Mouse (Mus musculus) embryonic facial prominence, embryonic 11.5 days (tissue): ENCODE data around the gene Pnliprp1. TPM values are rescaled to one million over a fixed set of nuclear protein-coding genes. Genes with fewer than 3 reads are reported as not detected.

ENCODE experiments used
- ATAC-seq: fragments of 200-750 bp; cut with Nextera tagmentation; replicated peaks from 2 replicates; pipeline ENCODE4 v1.8.0; 2017; ENCODE audit warnings: low read depth; ENCODE audit not compliant: insufficient number of reproducible peaks, low FRiP score, low TSS enrichment
- DNase-seq: peaks from one replicate; pipeline ENCODE4 v3.0.0-alpha.2; 2015; ENCODE audit warnings: low spot score
- H3K27ac ChIP-seq: fragments of 300-500 bp; sonication (generic); replicated peaks from 2 replicates; pipeline ENCODE4 v1.5.1; 2014; ENCODE audit warnings: mild to moderate bottlenecking, low read depth, low read length, control low read depth
- H3K27me3 ChIP-seq: fragments of 300-500 bp; sonication (generic); 2 replicates; pipeline ENCODE4 v1.6.1; 2014; ENCODE audit warnings: mild to moderate bottlenecking, low read length, moderate library complexity, mixed read lengths; ENCODE audit not compliant: control insufficient read depth, insufficient read depth
- H3K36me3 ChIP-seq: fragments of 300-500 bp; sonication (generic); replicated peaks from 2 replicates; pipeline ENCODE4 v1.6.1; 2014; ENCODE audit warnings: low read depth, mild to moderate bottlenecking, low read length, moderate library complexity, mixed read lengths; ENCODE audit not compliant: control insufficient read depth, insufficient read depth
- H3K4me1 ChIP-seq: fragments of 300-500 bp; sonication (generic); 2 replicates; pipeline ENCODE4 v1.6.1; 2014; ENCODE audit warnings: low read length, mixed read lengths; ENCODE audit not compliant: control insufficient read depth, insufficient read depth
- H3K4me2 ChIP-seq: fragments of 300-500 bp; sonication (generic); 2 replicates; pipeline ENCODE4 v1.6.1; 2014; ENCODE audit warnings: low read depth, mild to moderate bottlenecking, control low read depth, low read length, moderate library complexity
- H3K4me3 ChIP-seq: fragments of 300-500 bp; sonication (generic); 2 replicates; pipeline ENCODE4 v1.5.1; 2014; ENCODE audit warnings: low read depth, low read length, control low read depth
- H3K9ac ChIP-seq: fragments of 300-500 bp; sonication (generic); replicated peaks from 2 replicates; pipeline ENCODE4 v1.6.1; 2014; ENCODE audit warnings: mild to moderate bottlenecking, control low read depth, low read length
- H3K9me3 ChIP-seq: fragments of 300-500 bp; sonication (generic); replicated peaks from 2 replicates; pipeline ENCODE4 v1.6.1; 2016; ENCODE audit warnings: mild to moderate bottlenecking, low read length, inconsistent platforms, mixed read lengths; ENCODE audit not compliant: control insufficient read depth
- WGBS: fragments of 180-500 bp; shearing (Covaris S2); extraction: QIAGEN DNeasy Blood & Tissue Kit; methylation state at CpG from one replicate; pipeline ENCODE4 v1.1.7; 2014; 5-methylcytosine and 5-hydroxymethylcytosine counted together
- polyA plus RNA-seq: library from polyadenylated mRNA; unstranded; fragments of >200 nt; fragmentation: Nextera tagmentation; extraction: Ambion mirVana; gene quantifications from 2 replicates; pipeline ENCODE4 v1.2.1, GENCODE M21; 2014

The Pnliprp1 gene
- polyA plus RNA-seq: not detected in 2 replicates

DNA sequence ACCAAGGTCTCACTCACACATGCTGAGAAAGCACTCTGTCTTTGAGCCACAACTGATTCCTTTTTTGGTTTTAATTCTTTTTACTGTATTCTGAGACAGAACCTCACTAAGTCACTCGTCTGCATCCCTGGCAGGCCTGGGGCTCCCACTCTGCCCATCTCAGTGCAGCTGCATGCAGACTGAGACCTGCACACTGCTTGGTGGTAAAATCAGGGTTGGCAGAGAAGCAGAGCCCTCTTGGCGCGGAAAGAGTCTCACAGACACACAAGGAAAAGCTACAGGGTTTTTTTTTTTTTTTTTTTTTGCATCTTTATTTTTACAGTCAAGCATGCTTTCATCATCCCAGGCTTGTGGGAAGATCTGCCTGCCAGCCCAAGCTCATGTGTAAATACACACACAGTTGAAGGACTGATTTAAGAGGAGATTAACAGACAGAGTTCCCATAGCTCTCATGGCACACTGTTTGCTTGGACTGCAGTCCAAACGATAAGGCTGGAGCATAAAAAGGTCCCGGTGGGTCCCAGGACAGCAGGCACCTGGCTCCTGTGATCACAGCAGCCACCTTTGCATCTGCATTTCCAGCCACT is at the start of gene Pnliprp1:
Gene Pnliprp1 (plus strand): TSS at position 443 of the 587 bp plus-strand sequence.
- WGBS: 68% methylated on average over 5 of the region's 5 CpGs
- H3K27ac ChIP-seq: no peak within 1 kb of the TSS
- H3K4me3 ChIP-seq: no peak within 1 kb of the TSS
- no peak within 1 kb of the TSS for H3K9ac ChIP-seq
- DNase-seq (no peak), ATAC-seq (no peak)
- no peaks in the 10 kb centered on the region for H3K4me1 ChIP-seq
- no peak within 1 kb of the TSS for H3K4me2 ChIP-seq
- H3K27me3 ChIP-seq: no peaks in the 10 kb centered on the region
- no peaks in the 10 kb centered on the region for H3K9me3 ChIP-seq
- H3K36me3 ChIP-seq: no peaks in the 10 kb centered on the region

DNA sequence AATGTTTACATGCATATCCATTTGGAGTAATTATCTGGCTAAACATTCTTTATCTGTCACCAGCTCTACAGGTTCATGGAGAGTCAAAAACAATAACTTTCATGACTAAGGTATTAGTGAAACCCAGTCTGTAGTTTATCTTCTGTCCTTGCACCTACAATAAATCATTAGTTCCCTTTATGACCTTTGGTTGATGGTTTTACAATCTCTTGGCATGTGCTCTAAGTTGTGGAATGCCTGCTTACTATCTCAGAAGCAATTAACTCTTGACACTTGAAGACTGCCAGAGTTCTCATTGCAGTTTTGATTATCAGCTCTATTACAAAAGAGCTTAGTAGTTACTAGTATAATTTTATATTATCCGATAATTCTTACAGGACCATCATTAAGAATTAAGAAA is 39.8 kb upstream of the Pnliprp1 start:
- no peaks in the 10 kb centered on the region for H3K9me3 ChIP-seq
- 100% methylated on average over 1 of the region's 1 CpGs for WGBS
- no peak overlapping the region for H3K27ac ChIP-seq
- no peaks in the 10 kb centered on the region for H3K27me3 ChIP-seq
- H3K4me1 ChIP-seq: no peaks in the 10 kb centered on the region
- no peaks in the 10 kb centered on the region for H3K36me3 ChIP-seq
- DNase-seq: no peak
- no peak for ATAC-seq
- no peak overlapping the region for H3K4me3 ChIP-seq
- no peak overlapping the region for H3K9ac ChIP-seq
- H3K4me2 ChIP-seq: no peak overlapping the region

DNA sequence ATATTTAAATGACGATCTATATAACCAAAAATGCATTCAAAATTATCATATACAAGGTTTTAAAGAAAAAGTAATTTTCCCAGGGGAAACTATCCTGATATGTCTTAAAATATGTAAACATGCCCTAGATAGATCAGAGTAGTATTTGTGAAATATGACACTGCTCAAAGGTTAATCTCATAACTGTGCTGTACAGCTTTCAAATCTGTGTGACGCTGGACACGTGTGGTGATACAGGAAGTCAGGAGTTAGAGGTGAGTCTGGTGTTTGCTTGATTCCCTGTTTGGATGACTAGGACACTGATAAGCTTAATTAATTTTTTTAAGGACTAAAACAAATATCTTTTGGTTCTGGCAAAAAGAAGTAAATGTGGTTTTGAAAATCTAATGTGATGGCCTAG is 33.4 kb upstream of the Pnliprp1 start:
- H3K9ac ChIP-seq: no peak overlapping the region
- H3K36me3 ChIP-seq: no peaks in the 10 kb centered on the region
- H3K27ac ChIP-seq: no peak overlapping the region
- H3K4me2 ChIP-seq: no peak overlapping the region
- WGBS: 70% methylated on average over 3 of the region's 3 CpGs
- H3K4me3 ChIP-seq: no peak overlapping the region
- H3K27me3 ChIP-seq: no peaks in the 10 kb centered on the region
- H3K4me1 ChIP-seq: no peaks in the 10 kb centered on the region
- no peak for DNase-seq
- no peak for ATAC-seq
- H3K9me3 ChIP-seq: no peaks in the 10 kb centered on the region

DNA sequence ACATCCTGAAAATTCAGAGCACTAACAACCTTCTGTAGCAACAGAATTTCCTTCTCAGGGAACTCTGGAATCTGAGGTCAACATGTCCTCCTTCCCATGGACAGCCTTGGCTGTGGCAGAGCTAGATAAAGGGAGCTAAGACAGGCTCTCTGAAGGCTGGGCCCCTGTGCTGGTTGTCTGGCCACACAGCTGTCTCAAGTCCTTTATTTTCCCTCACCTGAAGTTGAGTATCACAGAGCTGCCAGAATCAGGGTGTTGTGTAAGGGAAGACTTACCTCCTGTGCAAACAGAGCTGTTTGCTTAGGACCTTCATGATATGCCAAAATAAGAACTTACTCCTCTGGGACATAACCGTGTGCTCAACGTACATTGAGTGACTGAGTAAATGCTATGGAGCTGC is 32.5 kb upstream of the Pnliprp1 start:
- H3K36me3 ChIP-seq: no peaks in the 10 kb centered on the region
- no peak overlapping the region for H3K9ac ChIP-seq
- ATAC-seq (no peak), DNase-seq (no peak)
- 74% methylated on average over 2 of the region's 2 CpGs for WGBS
- no peak overlapping the region for H3K4me2 ChIP-seq
- no peaks in the 10 kb centered on the region for H3K27me3 ChIP-seq
- H3K4me3 ChIP-seq: no peak overlapping the region
- no peak overlapping the region for H3K27ac ChIP-seq
- H3K9me3 ChIP-seq: no peaks in the 10 kb centered on the region
- no peaks in the 10 kb centered on the region for H3K4me1 ChIP-seq

DNA sequence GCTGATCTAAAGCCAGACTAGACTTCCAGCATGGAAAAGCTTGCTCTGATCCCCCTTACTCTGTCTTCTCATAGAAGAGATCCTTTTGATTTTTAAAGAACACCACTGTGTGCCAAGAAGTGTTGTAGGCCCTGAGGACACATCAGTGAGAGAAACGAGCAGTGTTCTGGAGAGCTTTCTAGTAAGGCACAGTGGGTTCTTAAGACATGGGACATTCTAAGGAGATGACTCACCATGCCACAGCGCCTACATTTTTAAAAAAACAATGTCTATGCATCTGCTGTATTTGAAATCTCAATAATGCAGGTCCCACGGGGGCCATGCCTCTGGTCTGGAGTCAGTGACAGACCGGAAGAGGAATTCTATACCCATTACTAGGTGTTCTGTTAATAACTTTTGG is 24.1 kb upstream of the Pnliprp1 start:
- no peaks in the 10 kb centered on the region for H3K36me3 ChIP-seq
- no peak overlapping the region for H3K9ac ChIP-seq
- ATAC-seq (no peak), DNase-seq (no peak)
- H3K27me3 ChIP-seq: no peaks in the 10 kb centered on the region
- H3K4me3 ChIP-seq: no peak overlapping the region
- H3K4me1 ChIP-seq: no peaks in the 10 kb centered on the region
- no peak overlapping the region for H3K27ac ChIP-seq
- 80% methylated on average over 4 of the region's 4 CpGs for WGBS
- H3K4me2 ChIP-seq: no peak overlapping the region
- H3K9me3 ChIP-seq: no peaks in the 10 kb centered on the region

DNA sequence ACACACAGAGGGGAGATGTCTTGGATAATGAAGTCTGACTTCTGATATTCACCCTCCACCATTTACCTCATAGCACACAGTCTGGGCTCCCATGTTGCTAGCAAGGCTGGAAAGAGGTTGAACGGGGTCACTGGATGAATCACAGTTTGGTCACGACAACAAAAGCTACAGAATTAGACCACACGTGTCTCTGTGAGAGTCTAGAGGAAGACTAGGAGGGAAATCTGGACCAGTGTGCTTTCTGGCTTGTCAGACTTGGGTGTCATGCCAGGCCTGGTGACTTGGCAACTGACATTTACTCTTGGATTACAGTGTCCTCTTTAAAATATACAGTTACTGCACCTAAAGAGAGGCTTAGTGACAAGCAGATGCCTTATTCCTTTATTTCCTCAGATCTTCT is 20.1 kb upstream of the Pnliprp1 start:
- Histone ChIP-seq H3K27me3 (no peaks in the 10 kb centered on the region), H3K27ac (no peak overlapping the region), H3K4me1 (no peaks in the 10 kb centered on the region), H3K9ac (no peak overlapping the region), H3K4me2 (no peak overlapping the region), H3K4me3 (no peak overlapping the region), H3K9me3 (no peaks in the 10 kb centered on the region), H3K36me3 (no peaks in the 10 kb centered on the region)
- ATAC-seq: no peak
- WGBS: 75% methylated on average over 3 of the region's 3 CpGs
- no peak for DNase-seq

DNA sequence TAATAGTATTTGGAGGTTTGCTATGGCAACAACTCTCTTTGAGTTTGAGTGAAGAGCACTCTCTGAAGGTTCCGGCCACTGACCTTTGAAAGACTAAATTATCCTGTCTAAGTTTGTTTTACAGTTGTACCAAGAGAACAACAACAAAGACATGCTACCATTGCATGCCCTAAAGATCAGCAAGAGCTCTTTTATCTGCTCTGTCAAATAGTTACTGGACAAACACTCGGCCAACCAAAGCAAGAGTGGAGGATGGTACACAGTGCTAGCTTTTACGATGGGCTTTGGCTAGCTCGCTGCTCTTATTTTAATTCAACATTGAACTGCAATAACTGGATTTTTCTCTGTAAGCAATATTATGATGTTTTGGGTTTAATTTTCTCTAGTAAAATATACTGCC is 10.8 kb upstream of the Pnliprp1 start:
- no peak for ATAC-seq
- 87% methylated on average over 4 of the region's 4 CpGs for WGBS

DNA sequence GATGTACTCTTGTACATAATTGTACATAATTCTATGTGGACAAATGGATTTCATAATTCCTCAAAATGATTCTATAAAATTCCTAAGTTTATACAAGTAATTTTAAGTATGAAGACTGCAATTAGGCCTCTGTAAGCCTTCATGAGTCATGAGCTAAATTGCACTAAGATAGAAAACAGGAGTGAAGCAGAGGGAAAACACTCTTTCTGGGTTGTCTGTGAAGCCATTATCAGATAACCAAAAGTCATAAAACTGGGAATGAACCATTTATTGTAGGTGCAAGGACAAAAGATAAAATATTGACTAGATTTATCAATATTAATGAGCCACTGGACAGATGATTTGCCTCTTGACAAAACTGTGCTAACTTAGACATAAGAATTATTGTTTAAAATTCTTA is 8.2 kb upstream of the Pnliprp1 start:
- Histone ChIP-seq H3K4me2 (no peak overlapping the region), H3K9me3 (no peaks in the 10 kb centered on the region), H3K4me1 (no peaks in the 10 kb centered on the region), H3K9ac (no peak overlapping the region), H3K27ac (no peak overlapping the region), H3K4me3 (no peak overlapping the region), H3K27me3 (no peaks in the 10 kb centered on the region), H3K36me3 (no peaks in the 10 kb centered on the region)
- ATAC-seq (no peak), DNase-seq (no peak)

More for the DNA sequence above, 10.8 kb upstream of the Pnliprp1 start:
- no peak overlapping the region for H3K27ac ChIP-seq
- H3K9ac ChIP-seq: no peak overlapping the region
- DNase-seq: no peak
- H3K27me3 ChIP-seq: no peaks in the 10 kb centered on the region
- H3K4me1 ChIP-seq: no peaks in the 10 kb centered on the region
- H3K4me2 ChIP-seq: no peak overlapping the region
- no peak overlapping the region for H3K4me3 ChIP-seq
- H3K36me3 ChIP-seq: no peaks in the 10 kb centered on the region
- H3K9me3 ChIP-seq: no peaks in the 10 kb centered on the region
